Mouse (Mus musculus) embryonic facial prominence, embryonic 15.5 days (tissue): ENCODE measurements around the gene Hat1. TPM values are rescaled to one million over a fixed set of nuclear protein-coding genes. Genes with fewer than 3 reads are reported as not detected.

Experiments used
- ATAC-seq: fragments of 200-750 bp; cut with Nextera tagmentation; 2 replicates; pipeline ENCODE4 v1.8.0; 2017; ENCODE audit warnings: low read depth, moderate TSS enrichment; ENCODE audit not compliant: insufficient number of reproducible peaks, low FRiP score, low TSS enrichment
- H3K27ac ChIP-seq: fragments of 300-500 bp; sonication (generic); replicated peaks from 2 replicates; pipeline ENCODE4 v1.5.1; 2015; ENCODE audit warnings: mild to moderate bottlenecking, inconsistent platforms
- H3K27me3 ChIP-seq: fragments of 300-500 bp; sonication (generic); 2 replicates; pipeline ENCODE4 v1.6.1; 2015; ENCODE audit warnings: inconsistent platforms
- H3K36me3 ChIP-seq: fragments of 300-500 bp; sonication (generic); 2 replicates; pipeline ENCODE4 v1.6.1; 2015; ENCODE audit warnings: mild to moderate bottlenecking, inconsistent platforms
- H3K4me1 ChIP-seq: fragments of 300-500 bp; sonication (generic); 2 replicates; pipeline ENCODE4 v1.6.1; 2015; ENCODE audit warnings: inconsistent platforms
- H3K4me2 ChIP-seq: fragments of 300-500 bp; sonication (generic); replicated peaks from 2 replicates; pipeline ENCODE4 v1.6.1; 2015; ENCODE audit warnings: mild to moderate bottlenecking, inconsistent platforms
- H3K4me3 ChIP-seq: fragments of 300-500 bp; sonication (generic); replicated peaks from 2 replicates; pipeline ENCODE4 v1.5.1; 2015; ENCODE audit warnings: mild to moderate bottlenecking, inconsistent platforms
- H3K9ac ChIP-seq: fragments of 300-500 bp; sonication (generic); 2 replicates; pipeline ENCODE4 v1.6.1; 2015; ENCODE audit warnings: inconsistent platforms
- H3K9me3 ChIP-seq: fragments of 300-500 bp; sonication (generic); replicated peaks from 2 replicates; pipeline ENCODE4 v1.6.1; 2016; ENCODE audit warnings: inconsistent platforms
- WGBS: fragments of 180-500 bp; shearing (Covaris S2); methylation state at CpG from one replicate; pipeline ENCODE4 v1.1.7; 2015; 5-methylcytosine and 5-hydroxymethylcytosine counted together
- polyA plus RNA-seq: library from polyadenylated mRNA; unstranded; fragments of >200 nt; fragmentation: Nextera tagmentation; extraction: Ambion mirVana; gene quantifications from 2 replicates; pipeline ENCODE4 v1.2.1, GENCODE M21; 2015

Gene Hat1
- polyA plus RNA-seq = 95.8 and 101 TPM in 2 replicates

- peak; percentile 97 for ATAC-seq
- H3K4me2 ChIP-seq = peak within 1 kb of the TSS; percentile 66
- peak within 1 kb of the TSS; percentile 87 for H3K27ac ChIP-seq
- H3K36me3 ChIP-seq = peaks cover 15% of the 10 kb centered on the region; the same call in 1 of the 2 replicates
- under 1% methylated on average over 66 of the region's 66 CpGs for WGBS
- H3K27me3 ChIP-seq = no peaks in the 10 kb centered on the region
- H3K4me1 ChIP-seq = peaks cover 9% of the 10 kb centered on the region
- H3K9ac ChIP-seq = peak within 1 kb of the TSS; percentile 84
- no peaks in the 10 kb centered on the region for H3K9me3 ChIP-seq
- peak within 1 kb of the TSS; percentile 97 for H3K4me3 ChIP-seq
Observed at GRCm38 (mm10) chr2:71388951-71389763, at the start of gene Hat1. Hat1 (plus strand) TSS chr2:71388958.

- H3K27ac ChIP-seq = no peak overlapping the region
- H3K27me3 ChIP-seq = no peaks in the 10 kb centered on the region
- peaks cover 17% of the 10 kb centered on the region; the same call in 1 of the 2 replicates for H3K36me3 ChIP-seq
- no peak overlapping the region for H3K9ac ChIP-seq
- no peak overlapping the region for H3K4me3 ChIP-seq
- no peak overlapping the region for H3K4me2 ChIP-seq
- no peaks in the 10 kb centered on the region for H3K4me1 ChIP-seq
- WGBS = 74% methylated on average over 5 of the region's 5 CpGs
- ATAC-seq = no peak
- no peaks in the 10 kb centered on the region for H3K9me3 ChIP-seq
Observed at GRCm38 (mm10) chr2:71340126-71340525, 48.6 kb upstream of the Hat1 start.

GRCm38 (mm10) chr2:71343884-71344640 lies 44.7 kb upstream of the Hat1 start:
- 94% methylated on average over 10 of the region's 10 CpGs for WGBS

GRCm38 (mm10) chr2:71347160-71347559 lies 41.6 kb upstream of the Hat1 start:
- H3K4me2 ChIP-seq = no peak overlapping the region
- H3K9ac ChIP-seq = no peak overlapping the region
- no peaks in the 10 kb centered on the region for H3K9me3 ChIP-seq
- no peaks in the 10 kb centered on the region for H3K27me3 ChIP-seq
- peaks cover 17% of the 10 kb centered on the region; the same call in 1 of the 2 replicates for H3K36me3 ChIP-seq
- no peak overlapping the region for H3K4me3 ChIP-seq
- no peak overlapping the region for H3K27ac ChIP-seq
- 80% methylated on average over 10 of the region's 10 CpGs for WGBS
- no peaks in the 10 kb centered on the region for H3K4me1 ChIP-seq
- ATAC-seq = no peak

More at GRCm38 (mm10) chr2:71343884-71344640, 44.7 kb upstream of the Hat1 start:
- Histone ChIP-seq H3K27ac (no peak overlapping the region), H3K4me1 (no peaks in the 10 kb centered on the region), H3K4me2 (no peak overlapping the region), H3K9me3 (no peaks in the 10 kb centered on the region), H3K27me3 (no peaks in the 10 kb centered on the region), H3K4me3 (no peak overlapping the region), H3K9ac (no peak overlapping the region), H3K36me3 (peaks cover 17% of the 10 kb centered on the region; the same call in 1 of the 2 replicates)
- ATAC-seq = no peak

- no peak overlapping the region for H3K9ac ChIP-seq
- H3K4me1 ChIP-seq = no peaks in the 10 kb centered on the region
- H3K9me3 ChIP-seq = no peaks in the 10 kb centered on the region
- H3K4me3 ChIP-seq = no peak overlapping the region
- no peaks in the 10 kb centered on the region for H3K27me3 ChIP-seq
- 86% methylated on average over 20 of the region's 20 CpGs for WGBS
- no peak overlapping the region for H3K4me2 ChIP-seq
- no peak for ATAC-seq
- H3K36me3 ChIP-seq = peaks cover 14% of the 10 kb centered on the region; the same call in 1 of the 2 replicates
- H3K27ac ChIP-seq = no peak overlapping the region
Observed at GRCm38 (mm10) chr2:71347732-71348490, 40.8 kb upstream of the Hat1 start.

- Histone ChIP-seq H3K27ac (no peak overlapping the region), H3K4me2 (no peak overlapping the region), H3K9ac (no peak overlapping the region), H3K27me3 (no peaks in the 10 kb centered on the region), H3K4me1 (no peaks in the 10 kb centered on the region), H3K9me3 (no peaks in the 10 kb centered on the region), H3K4me3 (no peak overlapping the region), H3K36me3 (no peaks in the 10 kb centered on the region)
- WGBS = 76% methylated on average over 2 of the region's 2 CpGs
- ATAC-seq = no peak
Observed at GRCm38 (mm10) chr2:71349511-71349910, 39.2 kb upstream of the Hat1 start.

GRCm38 (mm10) chr2:71350181-71350580 lies 38.6 kb upstream of the Hat1 start:
- ATAC-seq = no peak
- WGBS = 80% methylated on average over 7 of the region's 7 CpGs
- Histone ChIP-seq H3K9ac (no peak overlapping the region), H3K36me3 (no peaks in the 10 kb centered on the region), H3K27me3 (no peaks in the 10 kb centered on the region), H3K4me1 (no peaks in the 10 kb centered on the region), H3K4me2 (no peak overlapping the region), H3K4me3 (no peak overlapping the region), H3K9me3 (no peaks in the 10 kb centered on the region), H3K27ac (no peak overlapping the region)

GRCm38 (mm10) chr2:71350904-71351726 lies 37.6 kb upstream of the Hat1 start:
- no peaks in the 10 kb centered on the region for H3K9me3 ChIP-seq
- no peaks in the 10 kb centered on the region for H3K27me3 ChIP-seq
- 68% methylated on average over 11 of the region's 11 CpGs for WGBS
- H3K9ac ChIP-seq = no peak overlapping the region
- H3K27ac ChIP-seq = no peak overlapping the region
- no peaks in the 10 kb centered on the region for H3K36me3 ChIP-seq
- no peak overlapping the region for H3K4me3 ChIP-seq
- no peaks in the 10 kb centered on the region for H3K4me1 ChIP-seq
- no peak overlapping the region for H3K4me2 ChIP-seq
- ATAC-seq = no peak

GRCm38 (mm10) chr2:71351727-71351987 lies 37.1 kb upstream of the Hat1 start:
- Histone ChIP-seq H3K27ac (no peak overlapping the region), H3K4me1 (no peaks in the 10 kb centered on the region), H3K9ac (no peak overlapping the region), H3K9me3 (no peaks in the 10 kb centered on the region), H3K36me3 (no peaks in the 10 kb centered on the region), H3K4me3 (no peak overlapping the region), H3K27me3 (no peaks in the 10 kb centered on the region), H3K4me2 (no peak overlapping the region)
- ATAC-seq = no peak
- 55% methylated on average over 3 of the region's 3 CpGs for WGBS

GRCm38 (mm10) chr2:71353306-71354054 lies 35.3 kb upstream of the Hat1 start:
- Histone ChIP-seq H3K9ac (no peak overlapping the region), H3K4me1 (no peaks in the 10 kb centered on the region), H3K36me3 (no peaks in the 10 kb centered on the region), H3K4me3 (no peak overlapping the region), H3K9me3 (no peaks in the 10 kb centered on the region), H3K27me3 (no peaks in the 10 kb centered on the region), H3K4me2 (no peak overlapping the region), H3K27ac (no peak overlapping the region)
- WGBS = 53% methylated on average over 10 of the region's 10 CpGs
- no peak for ATAC-seq
